Mouse (Mus musculus): Measurements from ENCODE around the gene Tmem145. TPM values are rescaled to one million over a fixed set of nuclear protein-coding genes. Genes with fewer than 3 reads are reported as not detected.

The Tmem145 gene
- polyA plus RNA-seq, 1 experiment = 2.0 TPM

GRCm38 (mm10) chr7:25283637-25284036 is 22.3 kb upstream of the Tmem145 start:
- Histone ChIP-seq H3K9ac (ENCODE audit: low read depth, poor library complexity, severe bottlenecking) (peak overlapping the region; percentile 93), H3K36me3 (ENCODE audit: control insufficient read depth, insufficient read depth, low read length, poor library complexity, severe bottlenecking) (peaks cover 34% of the 10 kb centered on the region), H3K9me3 (replicated peaks; ENCODE audit: control insufficient read depth, insufficient read depth, low read length, poor library complexity, severe bottlenecking) (no peaks in the 10 kb centered on the region), H3K27me3 (ENCODE audit: control insufficient read depth, insufficient read depth, low read length, poor library complexity, severe bottlenecking) (no peaks in the 10 kb centered on the region), H3K4me3 (ENCODE audit: low read depth, low read length) (peak overlapping the region; percentile 79), H3K27ac (ENCODE audit: insufficient read depth, low read length) (no peak overlapping the region), H3K4me1 (ENCODE audit: control insufficient read depth, insufficient read depth, low read length) (peaks cover 2% of the 10 kb centered on the region)
- TF ChIP-seq EP300 (IDR thresholded peaks at IDR 0.05; ENCODE audit: insufficient read depth, low read depth, low read length) (no peak), CTCF (IDR thresholded peaks at IDR 0.05; ENCODE audit: low read depth, low read length) (no peak), POLR2A (IDR thresholded peaks at IDR 0.05; ENCODE audit: insufficient read depth, low read length) (no peak)

DNA sequence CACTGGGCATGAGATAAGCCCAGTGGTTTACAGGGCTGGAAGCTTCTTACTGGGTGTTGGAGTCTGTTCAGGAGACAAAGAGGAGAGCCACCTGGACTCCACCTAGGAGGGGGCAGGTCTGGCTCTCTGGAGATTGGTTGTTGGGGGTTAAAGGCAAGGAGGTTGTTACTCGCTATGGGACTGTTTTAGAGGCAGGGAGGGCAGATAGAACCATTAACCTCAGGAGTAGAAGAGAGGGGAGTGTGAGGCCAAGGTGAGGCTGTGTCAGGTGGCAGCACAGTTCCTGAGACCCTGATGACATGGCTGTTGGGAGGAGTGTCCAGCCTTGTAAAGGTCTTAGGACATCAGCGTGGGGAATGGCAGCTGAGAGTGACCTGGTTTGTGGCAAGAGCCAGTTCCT is 21.7 kb upstream of the Tmem145 start:
- no peak for TF ChIP-seq CTCF (IDR thresholded peaks at IDR 0.05; ENCODE audit: low read depth, low read length)
- no peak for TF ChIP-seq POLR2A (IDR thresholded peaks at IDR 0.05; ENCODE audit: insufficient read depth, low read length)
- no peak for TF ChIP-seq EP300 (IDR thresholded peaks at IDR 0.05; ENCODE audit: insufficient read depth, low read depth, low read length)
- Histone ChIP-seq H3K36me3 (ENCODE audit: control insufficient read depth, insufficient read depth, low read length, poor library complexity, severe bottlenecking) (peaks cover 38% of the 10 kb centered on the region), H3K9ac (ENCODE audit: low read depth, poor library complexity, severe bottlenecking) (no peak overlapping the region), H3K4me3 (ENCODE audit: low read depth, low read length) (no peak overlapping the region), H3K4me1 (ENCODE audit: control insufficient read depth, insufficient read depth, low read length) (peaks cover 2% of the 10 kb centered on the region), H3K27ac (ENCODE audit: insufficient read depth, low read length) (no peak overlapping the region), H3K27me3 (ENCODE audit: control insufficient read depth, insufficient read depth, low read length, poor library complexity, severe bottlenecking) (no peaks in the 10 kb centered on the region), H3K9me3 (replicated peaks; ENCODE audit: control insufficient read depth, insufficient read depth, low read length, poor library complexity, severe bottlenecking) (no peaks in the 10 kb centered on the region)

DNA sequence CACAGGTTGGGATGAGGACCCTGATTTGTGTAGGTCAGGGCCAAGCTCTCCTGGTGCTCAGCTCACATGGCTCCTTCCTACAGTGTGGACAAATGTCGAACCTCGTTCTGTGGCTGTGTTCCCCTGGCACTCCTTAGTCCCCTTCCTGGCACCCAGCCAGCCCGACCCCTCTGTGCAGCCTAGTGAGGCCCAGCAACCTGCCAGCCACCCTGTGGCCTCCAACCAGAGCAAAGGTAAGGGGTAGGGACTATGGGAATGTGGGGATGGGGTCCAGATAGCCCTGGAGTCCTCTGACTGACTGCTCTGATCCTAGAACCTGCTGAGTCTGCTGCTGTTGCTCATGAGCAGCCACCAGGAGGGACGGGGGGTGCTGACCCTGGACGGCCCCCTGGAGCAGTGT is 21.1 kb upstream of the Tmem145 start:
- H3K4me1 ChIP-seq (ENCODE audit: control insufficient read depth, insufficient read depth, low read length) = peaks cover 2% of the 10 kb centered on the region
- no peak overlapping the region for H3K27ac ChIP-seq (ENCODE audit: insufficient read depth, low read length)
- no peaks in the 10 kb centered on the region for H3K27me3 ChIP-seq (ENCODE audit: control insufficient read depth, insufficient read depth, low read length, poor library complexity, severe bottlenecking)
- TF ChIP-seq POLR2A (IDR thresholded peaks at IDR 0.05; ENCODE audit: insufficient read depth, low read length) = no peak
- TF ChIP-seq EP300 (IDR thresholded peaks at IDR 0.05; ENCODE audit: insufficient read depth, low read depth, low read length) = no peak
- no peak for TF ChIP-seq CTCF (IDR thresholded peaks at IDR 0.05; ENCODE audit: low read depth, low read length)
- H3K9ac ChIP-seq (ENCODE audit: low read depth, poor library complexity, severe bottlenecking) = no peak overlapping the region
- no peak overlapping the region for H3K4me3 ChIP-seq (ENCODE audit: low read depth, low read length)
- no peaks in the 10 kb centered on the region for H3K9me3 ChIP-seq (replicated peaks; ENCODE audit: control insufficient read depth, insufficient read depth, low read length, poor library complexity, severe bottlenecking)
- peaks cover 38% of the 10 kb centered on the region for H3K36me3 ChIP-seq (ENCODE audit: control insufficient read depth, insufficient read depth, low read length, poor library complexity, severe bottlenecking)

DNA sequence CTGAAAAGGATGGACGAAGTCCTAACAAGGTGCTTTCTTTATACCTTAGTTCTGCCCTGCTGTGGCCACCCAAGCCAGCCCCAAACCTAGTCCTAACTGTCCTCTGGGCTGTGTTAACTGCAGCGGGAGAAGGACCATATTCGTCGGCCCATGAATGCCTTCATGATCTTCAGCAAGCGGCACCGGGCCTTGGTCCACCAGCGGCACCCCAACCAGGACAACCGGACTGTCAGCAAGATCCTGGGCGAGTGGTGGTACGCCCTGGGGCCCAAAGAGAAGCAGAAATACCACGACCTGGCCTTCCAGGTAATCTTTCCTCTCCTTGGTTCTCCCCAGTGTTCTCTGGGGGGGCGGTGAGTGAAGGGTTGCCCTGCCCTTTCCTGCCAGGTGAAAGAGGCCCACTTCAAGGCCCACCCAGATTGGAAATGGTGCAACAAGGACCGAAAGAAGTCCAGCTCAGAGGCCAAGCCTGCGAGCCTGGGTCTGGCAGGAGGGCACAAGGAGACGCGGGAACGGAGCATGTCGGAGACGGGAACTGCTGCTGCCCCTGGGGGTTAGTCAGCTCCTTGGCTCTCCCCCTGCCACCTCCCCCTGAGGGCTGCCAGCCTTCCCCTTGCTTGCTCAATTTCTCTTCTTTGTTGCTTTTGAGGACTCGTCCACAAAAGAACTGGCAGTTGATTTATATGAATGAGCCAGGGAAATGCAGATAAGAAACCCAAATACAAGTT is 20.2 kb upstream of the Tmem145 start:
- H3K4me3 ChIP-seq (ENCODE audit: low read depth, low read length) = no peak overlapping the region
- H3K27ac ChIP-seq (ENCODE audit: insufficient read depth, low read length) = no peak overlapping the region
- H3K9ac ChIP-seq (ENCODE audit: low read depth, poor library complexity, severe bottlenecking) = no peak overlapping the region
- peaks cover 38% of the 10 kb centered on the region for H3K36me3 ChIP-seq (ENCODE audit: control insufficient read depth, insufficient read depth, low read length, poor library complexity, severe bottlenecking)
- H3K27me3 ChIP-seq (ENCODE audit: control insufficient read depth, insufficient read depth, low read length, poor library complexity, severe bottlenecking) = no peaks in the 10 kb centered on the region
- no peaks in the 10 kb centered on the region for H3K4me1 ChIP-seq (ENCODE audit: control insufficient read depth, insufficient read depth, low read length)
- no peaks in the 10 kb centered on the region for H3K9me3 ChIP-seq (replicated peaks; ENCODE audit: control insufficient read depth, insufficient read depth, low read length, poor library complexity, severe bottlenecking)
- TF ChIP-seq EP300 (IDR thresholded peaks at IDR 0.05; ENCODE audit: insufficient read depth, low read depth, low read length) (no peak), CTCF (IDR thresholded peaks at IDR 0.05; ENCODE audit: low read depth, low read length) (no peak), POLR2A (IDR thresholded peaks at IDR 0.05; ENCODE audit: insufficient read depth, low read length) (no peak)

- peak; percentile 39 for TF ChIP-seq CTCF (IDR thresholded peaks at IDR 0.05; ENCODE audit: low read depth, low read length)
- no peak for TF ChIP-seq EP300 (IDR thresholded peaks at IDR 0.05; ENCODE audit: insufficient read depth, low read depth, low read length)
- H3K4me1 ChIP-seq (ENCODE audit: control insufficient read depth, insufficient read depth, low read length) = no peaks in the 10 kb centered on the region
- H3K4me3 ChIP-seq (ENCODE audit: low read depth, low read length) = no peak overlapping the region
- no peak overlapping the region for H3K27ac ChIP-seq (ENCODE audit: insufficient read depth, low read length)
- H3K36me3 ChIP-seq (ENCODE audit: control insufficient read depth, insufficient read depth, low read length, poor library complexity, severe bottlenecking) = peaks cover 49% of the 10 kb centered on the region
- H3K9me3 ChIP-seq (replicated peaks; ENCODE audit: control insufficient read depth, insufficient read depth, low read length, poor library complexity, severe bottlenecking) = no peaks in the 10 kb centered on the region
- H3K27me3 ChIP-seq (ENCODE audit: control insufficient read depth, insufficient read depth, low read length, poor library complexity, severe bottlenecking) = no peaks in the 10 kb centered on the region
- H3K9ac ChIP-seq (ENCODE audit: low read depth, poor library complexity, severe bottlenecking) = no peak overlapping the region
Observed at GRCm38 (mm10) chr7:25286989-25287388, 18.9 kb upstream of the Tmem145 start.

DNA sequence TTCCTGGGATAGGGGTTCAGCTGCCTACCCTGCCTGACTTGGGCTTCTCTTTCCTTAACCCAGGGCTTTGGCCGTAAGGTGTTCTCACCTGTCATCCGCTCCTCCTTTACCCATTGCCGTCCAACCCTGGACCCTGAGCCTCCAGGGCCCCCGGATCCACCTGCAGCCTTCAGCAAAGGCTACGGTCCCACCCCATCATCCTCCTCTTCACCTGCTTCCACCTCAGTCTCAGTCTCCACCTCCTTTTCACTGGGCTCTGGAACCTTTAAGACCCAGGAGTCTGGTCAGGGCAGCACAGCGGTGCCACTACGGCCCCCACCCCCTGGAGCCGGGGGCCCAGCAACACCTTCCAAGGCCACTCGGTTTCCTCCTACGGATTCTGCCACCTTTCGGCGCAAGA is 17.9 kb upstream of the Tmem145 start:
- H3K4me3 ChIP-seq (ENCODE audit: low read depth, low read length) = no peak overlapping the region

More for the DNA sequence above, 17.9 kb upstream of the Tmem145 start:
- Histone ChIP-seq H3K27ac (ENCODE audit: insufficient read depth, low read length) (no peak overlapping the region), H3K27me3 (ENCODE audit: control insufficient read depth, insufficient read depth, low read length, poor library complexity, severe bottlenecking) (no peaks in the 10 kb centered on the region), H3K36me3 (ENCODE audit: control insufficient read depth, insufficient read depth, low read length, poor library complexity, severe bottlenecking) (peaks cover 57% of the 10 kb centered on the region), H3K9ac (ENCODE audit: low read depth, poor library complexity, severe bottlenecking) (no peak overlapping the region), H3K9me3 (replicated peaks; ENCODE audit: control insufficient read depth, insufficient read depth, low read length, poor library complexity, severe bottlenecking) (no peaks in the 10 kb centered on the region), H3K4me1 (ENCODE audit: control insufficient read depth, insufficient read depth, low read length) (no peaks in the 10 kb centered on the region)
- TF ChIP-seq EP300 (IDR thresholded peaks at IDR 0.05; ENCODE audit: insufficient read depth, low read depth, low read length) (no peak), CTCF (IDR thresholded peaks at IDR 0.05; ENCODE audit: low read depth, low read length) (no peak), POLR2A (IDR thresholded peaks at IDR 0.05; ENCODE audit: insufficient read depth, low read length) (no peak)
